Mouse (Mus musculus) gastrocnemius, adult 2 months (tissue): ENCODE data around the gene Ehd4. TPM values are rescaled to one million over a fixed set of nuclear protein-coding genes. Genes with fewer than 3 reads are reported as not detected.
A peak's percentile ranks its signal among the peaks of the same experiment; 100 is the strongest.

Experiments used
- DNase-seq: peaks from one replicate; pipeline ENCODE4 v3.0.0; 2022
- H3K27ac ChIP-seq: fragments of 200-600 bp; 2 replicates; pipeline ENCODE4 v1.8.1; 2022; ENCODE audit warnings: mild to moderate bottlenecking
- H3K4me3 ChIP-seq: fragments of 200-600 bp; 2 replicates; pipeline ENCODE4 v1.8.1; 2022; ENCODE audit warnings: mild to moderate bottlenecking, moderate library complexity
- CTCF ChIP-seq: fragments of 200-600 bp; IDR thresholded peaks from 2 replicates; pipeline ENCODE4 v1.8.1; 2022; ENCODE audit warnings: antibody characterized with exemption, mild to moderate bottlenecking, moderate library complexity
- intact Hi-C: fragments of 180-260 bp; cut with DNase I; formaldehyde crosslinking; loops from one replicate; pipeline ENCODE4 v1.15.1; 2025
- total RNA-seq, 2 experiments: library from RNA; stranded (reverse); gene quantifications; 2 replicates each; pipeline ENCODE4 v1.2.3; 2021

Gene Ehd4
- total RNA-seq, 2 experiments from 2014 or later, result 19.5 to 31.7 TPM

DNA sequence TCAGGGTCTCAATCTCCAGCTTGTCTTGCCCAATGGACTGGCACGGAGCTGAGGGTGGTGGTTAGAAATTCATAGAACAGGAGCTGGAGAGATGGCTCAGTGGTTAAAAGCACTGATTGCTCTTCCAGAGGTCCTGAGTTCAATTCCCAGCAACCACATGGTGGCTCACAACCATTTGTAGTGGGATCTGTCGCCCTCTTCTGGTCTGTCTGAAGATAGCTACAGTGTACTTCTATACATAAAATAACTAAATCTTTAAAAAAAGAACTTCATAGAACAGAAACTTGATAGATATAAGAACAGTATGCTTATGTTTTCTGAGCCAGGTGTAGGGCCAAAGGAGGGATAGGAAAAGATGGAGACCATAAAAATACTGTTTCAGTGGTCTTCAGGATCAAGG lies 72.0 kb downstream of the Ehd4 start:
- no peak overlapping the region for H3K27ac ChIP-seq
- H3K4me3 ChIP-seq, result no peak overlapping the region
- intact Hi-C loops, result loop anchor here (5.0 kb wide), 1 partner anchor 200 kb away; no protein-coding TSS in a partner anchor
- TF ChIP-seq CTCF, result peak; percentile 31
- no peak for DNase-seq

DNA sequence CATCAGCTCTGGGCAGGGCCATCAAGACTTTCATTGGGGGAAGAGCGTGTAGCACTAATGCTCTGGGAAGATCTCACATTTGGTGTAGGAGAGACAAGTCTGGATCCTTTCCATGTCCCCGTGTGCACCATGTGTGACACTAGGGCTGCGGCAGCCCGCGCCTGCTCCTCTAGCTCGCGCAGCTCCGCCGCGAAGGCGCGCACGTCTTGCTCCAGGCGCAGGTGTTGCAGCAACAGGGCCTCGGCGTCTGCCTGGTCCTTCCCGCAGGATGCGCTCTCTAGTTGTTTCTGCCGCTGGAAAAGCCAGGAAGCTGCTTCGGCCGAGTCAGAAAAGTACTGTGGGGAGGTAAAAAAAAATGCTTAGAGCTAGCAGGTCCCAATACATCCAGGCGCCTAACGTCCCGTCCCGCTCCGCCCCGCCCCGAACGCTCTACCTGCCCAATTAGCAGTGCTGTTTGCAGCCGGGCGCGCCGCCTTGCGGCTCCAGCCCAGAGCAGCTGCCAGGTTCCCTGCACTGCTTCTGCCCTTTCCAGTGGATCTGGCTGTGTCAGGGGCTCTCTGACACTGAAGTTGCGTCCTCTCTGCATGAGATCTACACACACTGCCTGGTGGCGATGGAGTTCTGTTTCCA lies 78.2 kb downstream of the Ehd4 start:
- TF ChIP-seq CTCF, result peak; percentile 61
- Histone ChIP-seq H3K4me3 (peak overlapping the region; percentile 59), H3K27ac (no peak overlapping the region)
- peak; percentile 82 for DNase-seq
- intact Hi-C loops, result no loop called here

DNA sequence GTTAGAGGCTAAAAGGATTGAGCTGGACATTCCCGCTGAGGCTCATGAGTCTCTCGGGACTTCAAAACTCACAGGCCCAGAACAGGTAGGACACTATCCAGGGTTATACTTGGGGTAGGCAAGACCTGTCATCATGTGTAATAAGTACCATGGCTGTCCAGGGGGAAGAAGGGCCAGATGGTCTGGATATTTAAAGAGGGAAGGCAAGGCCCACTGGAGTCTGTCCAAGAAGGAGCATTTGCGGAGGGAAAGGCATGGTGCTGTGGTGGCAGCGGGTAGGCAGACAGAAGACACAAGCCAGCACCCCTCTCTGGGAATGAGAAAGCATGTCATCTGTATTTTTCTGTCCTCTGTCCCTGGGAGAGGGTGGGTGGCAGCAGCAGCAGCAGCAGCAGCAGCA lies 80.3 kb downstream of the Ehd4 start:
- H3K27ac ChIP-seq, result no peak overlapping the region
- TF ChIP-seq CTCF, result no peak
- H3K4me3 ChIP-seq, result no peak overlapping the region
- intact Hi-C loops, result no loop called here
- DNase-seq, result no peak

DNA sequence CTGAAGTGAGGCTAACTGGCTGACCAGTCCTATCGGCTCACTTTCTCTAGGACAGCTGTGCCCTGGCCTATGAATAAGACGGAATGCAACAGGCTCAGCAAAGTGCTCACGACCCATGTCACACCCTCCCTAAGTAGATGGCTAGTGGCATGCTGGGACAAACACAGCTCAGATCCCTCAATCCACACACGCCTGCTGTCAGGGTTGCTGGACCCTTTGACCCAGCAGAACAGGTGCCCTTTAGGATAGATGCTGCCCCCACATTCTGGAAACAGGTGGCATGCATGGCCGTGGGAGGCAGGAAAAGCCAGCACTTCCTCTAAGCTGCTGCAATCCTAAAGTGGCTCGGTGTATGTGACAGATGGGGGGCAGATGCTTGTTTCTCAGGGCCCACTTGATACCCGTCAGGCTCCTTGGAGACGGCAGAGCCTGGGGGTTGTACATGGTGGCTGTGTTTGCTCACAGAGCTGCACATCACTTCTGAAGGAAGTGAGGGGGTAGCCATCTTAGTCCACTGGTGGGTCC lies 84.9 kb downstream of the Ehd4 start:
- intact Hi-C loops, result loop anchor here (1.0 to 2.0 kb wide), 2 partner anchors 19 to 43 kb away; partner anchors contain the start of genes Gm28042 and Jmjd7
- DNase-seq, result no peak
- no peak for TF ChIP-seq CTCF
- H3K4me3 ChIP-seq, result no peak overlapping the region
- no peak overlapping the region for H3K27ac ChIP-seq

DNA sequence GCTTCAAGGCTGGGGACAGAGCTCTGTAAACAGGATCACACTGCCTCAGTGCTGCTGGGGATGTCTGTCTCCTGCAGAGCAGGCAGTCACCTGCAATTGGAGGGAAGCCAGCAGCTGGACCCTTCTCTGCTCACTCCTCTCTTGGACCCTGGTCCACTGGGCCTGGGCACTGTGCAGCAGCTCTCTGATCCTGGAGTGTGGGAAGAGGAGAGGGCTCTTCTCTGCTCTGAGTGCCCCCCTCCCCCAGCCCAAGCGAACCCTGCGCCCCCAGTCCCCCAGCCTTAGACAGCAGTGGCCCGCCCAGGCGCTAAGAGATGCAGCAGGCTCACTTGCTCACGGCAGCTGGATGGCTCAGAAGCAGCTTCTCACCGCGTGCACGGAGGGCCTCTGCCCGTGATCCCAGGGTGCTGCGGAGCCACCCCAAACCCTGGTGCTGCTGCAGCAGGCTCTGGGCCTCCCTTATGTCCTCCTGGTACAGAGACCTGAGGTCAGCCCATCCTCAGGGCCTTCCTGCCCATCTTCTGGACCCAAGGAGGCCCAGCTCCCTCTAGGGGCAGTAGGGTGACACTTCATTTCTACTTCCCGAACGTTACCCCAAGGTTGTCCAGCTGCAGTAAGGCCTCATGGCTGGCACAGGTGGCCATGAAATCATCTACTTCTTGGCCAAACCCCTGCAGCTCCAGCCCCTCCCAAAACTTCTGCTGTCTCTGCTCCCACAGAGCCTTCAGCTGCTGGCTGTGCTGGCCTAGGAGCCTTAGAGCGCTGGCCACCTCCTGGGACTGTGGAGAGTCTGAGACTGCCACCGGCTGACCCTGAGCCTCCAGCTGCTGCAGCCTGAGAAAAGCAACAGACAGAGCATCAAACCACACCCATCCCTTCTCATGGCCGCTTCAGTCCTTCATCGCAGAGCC lies 85.6 kb downstream of the Ehd4 start:
- DNase-seq, result peak; percentile 72
- no peak overlapping the region for H3K4me3 ChIP-seq
- peak; percentile 76 for TF ChIP-seq CTCF
- intact Hi-C loops, result loop anchor here (1.0 to 2.0 kb wide), 2 partner anchors 19 to 42 kb away; partner anchors contain the start of genes Gm28042 and Jmjd7
- no peak overlapping the region for H3K27ac ChIP-seq

DNA sequence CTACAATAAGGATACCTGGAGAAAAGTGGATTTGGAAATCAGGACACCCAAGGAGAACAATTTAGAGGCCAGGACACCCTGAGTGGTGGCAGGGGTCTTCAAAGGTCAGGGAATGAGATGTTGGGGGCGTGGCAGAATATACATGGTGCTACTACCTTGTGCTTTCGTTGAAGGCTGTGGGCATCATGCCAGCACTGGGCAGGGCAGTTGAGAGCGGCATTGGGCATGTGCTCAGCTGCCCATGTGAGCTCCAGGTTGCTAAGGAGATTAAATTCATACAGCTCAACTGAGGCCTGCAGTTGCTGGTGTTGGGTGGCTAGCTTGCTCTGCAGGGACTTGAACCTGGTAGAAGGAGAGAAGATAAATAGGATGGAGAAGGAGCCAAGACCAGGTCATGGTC lies 88.2 kb downstream of the Ehd4 start:
- TF ChIP-seq CTCF, result no peak
- no peak overlapping the region for H3K27ac ChIP-seq
- intact Hi-C loops, result no loop called here
- no peak overlapping the region for H3K4me3 ChIP-seq
- DNase-seq, result no peak

DNA sequence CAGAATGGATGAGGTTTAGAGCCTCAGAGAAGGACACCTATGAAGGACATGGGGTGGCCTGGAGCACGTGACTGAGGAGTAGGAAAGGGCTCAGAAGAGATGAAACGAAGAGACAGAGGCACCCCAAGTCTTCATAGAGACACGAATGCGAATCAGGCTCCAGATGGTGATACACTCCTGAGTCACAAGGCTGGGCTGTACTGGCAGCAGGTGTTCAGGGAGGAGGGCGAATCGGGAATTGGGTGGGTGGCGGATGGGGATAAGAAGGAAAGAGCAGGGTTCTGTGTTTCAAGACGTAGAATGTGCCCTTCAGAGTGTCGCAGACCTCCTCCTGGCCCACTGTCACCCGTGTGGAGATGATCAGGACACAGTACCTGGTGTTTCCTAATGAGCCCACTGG lies 89.2 kb downstream of the Ehd4 start:
- TF ChIP-seq CTCF, result no peak
- intact Hi-C loops, result loop anchor here (1.0 kb wide), 1 partner anchor 17 kb away; no protein-coding TSS in a partner anchor
- DNase-seq, result no peak
- no peak overlapping the region for H3K27ac ChIP-seq
- H3K4me3 ChIP-seq, result no peak overlapping the region

DNA sequence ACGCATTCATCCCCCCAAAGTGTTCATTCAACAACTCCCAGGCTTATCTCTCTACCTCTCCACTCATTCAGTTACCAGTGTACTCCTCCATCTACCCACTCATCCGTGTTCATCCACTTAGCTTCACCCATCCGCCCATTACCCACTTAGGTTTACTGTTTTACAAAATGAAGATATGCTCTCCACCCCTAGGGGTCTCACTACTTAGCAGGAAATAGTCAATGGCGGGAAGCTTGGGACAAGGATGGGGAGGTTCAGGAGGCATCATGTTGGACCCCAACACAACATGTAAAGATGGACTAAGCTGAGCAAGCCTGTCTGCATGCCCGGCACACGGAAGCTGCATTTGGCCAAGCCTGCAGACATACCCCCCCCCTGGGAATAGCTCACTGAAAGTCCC lies 89.8 kb downstream of the Ehd4 start:
- Histone ChIP-seq H3K4me3 (no peak overlapping the region), H3K27ac (no peak overlapping the region)
- 0 out of 2 replicates have a peak, but pooled peaks have one; percentile 2 for TF ChIP-seq CTCF
- intact Hi-C loops, result loop anchor here (1.0 kb wide), 1 partner anchor 16 kb away; no protein-coding TSS in a partner anchor
- DNase-seq, result no peak

DNA sequence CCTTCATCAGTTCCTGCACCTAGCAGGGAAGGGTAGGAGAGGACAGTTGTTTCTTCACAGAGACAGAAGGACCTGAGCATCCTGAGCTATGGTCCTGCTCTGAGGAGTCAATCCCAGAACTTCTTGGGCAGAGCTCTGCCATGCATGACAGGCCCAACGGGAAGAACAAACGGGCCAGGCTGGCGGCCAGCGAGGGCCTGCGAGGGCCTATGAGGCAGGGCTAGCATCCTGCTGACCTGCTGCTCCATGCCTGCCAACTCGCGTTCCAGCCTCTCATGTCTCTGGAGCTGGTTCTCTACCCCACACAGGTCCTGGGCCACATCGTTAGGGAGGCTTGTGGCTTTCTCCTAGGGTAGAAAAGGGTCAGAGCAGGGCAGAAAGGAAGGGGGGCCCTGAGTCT lies 92.2 kb downstream of the Ehd4 start:
- intact Hi-C loops, result no loop called here
- Histone ChIP-seq H3K27ac (no peak overlapping the region), H3K4me3 (no peak overlapping the region)

DNA sequence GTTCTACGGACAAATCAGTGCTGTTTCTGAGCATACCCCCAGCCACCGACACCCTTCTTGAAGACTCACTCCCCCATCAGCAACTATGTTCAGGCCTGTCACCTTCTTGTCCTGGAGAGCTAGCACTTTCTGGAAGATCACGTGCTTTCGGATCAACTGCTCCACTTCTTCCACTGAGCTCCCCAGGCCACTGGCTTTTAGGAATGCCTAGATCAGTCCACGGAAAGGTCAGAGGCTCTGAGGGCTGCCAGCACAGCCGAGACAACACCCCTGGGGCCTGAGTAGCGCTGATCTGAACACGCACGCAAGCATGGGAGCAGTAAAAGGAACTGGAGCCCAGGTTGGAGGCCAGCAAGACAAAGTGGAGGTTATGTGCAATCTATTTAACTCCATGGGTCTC lies 93.8 kb downstream of the Ehd4 start:
- no peak for TF ChIP-seq CTCF
- intact Hi-C loops, result no loop called here
- Histone ChIP-seq H3K27ac (peak overlapping the region; percentile 73), H3K4me3 (no peak overlapping the region)
- DNase-seq, result peak; percentile 72

More for the DNA sequence above, 92.2 kb downstream of the Ehd4 start:
- no peak for TF ChIP-seq CTCF
- no peak for DNase-seq

DNA sequence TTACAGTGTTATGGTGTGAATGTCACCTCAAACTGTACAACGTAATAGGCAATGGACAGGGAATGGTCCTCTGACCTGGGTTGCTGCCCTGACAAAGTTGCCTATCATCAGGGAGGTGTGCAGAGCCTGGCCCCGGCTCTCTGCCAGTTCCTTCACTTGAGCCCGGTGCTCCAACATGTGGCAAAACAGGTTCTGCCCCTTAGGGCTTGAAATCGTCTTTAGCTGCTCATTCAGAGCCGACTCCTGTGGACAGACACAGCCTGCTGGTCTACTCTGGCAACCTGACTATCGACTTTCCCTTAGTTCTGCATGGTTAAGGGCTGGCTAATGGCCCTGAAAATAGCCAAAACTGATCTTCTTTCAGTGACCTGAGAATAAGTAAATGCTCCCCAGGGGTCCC lies 94.2 kb downstream of the Ehd4 start:
- TF ChIP-seq CTCF, result no peak
- H3K27ac ChIP-seq, result peak overlapping the region; percentile 73
- intact Hi-C loops, result no loop called here
- peak; percentile 61 for DNase-seq
- no peak overlapping the region for H3K4me3 ChIP-seq

DNA sequence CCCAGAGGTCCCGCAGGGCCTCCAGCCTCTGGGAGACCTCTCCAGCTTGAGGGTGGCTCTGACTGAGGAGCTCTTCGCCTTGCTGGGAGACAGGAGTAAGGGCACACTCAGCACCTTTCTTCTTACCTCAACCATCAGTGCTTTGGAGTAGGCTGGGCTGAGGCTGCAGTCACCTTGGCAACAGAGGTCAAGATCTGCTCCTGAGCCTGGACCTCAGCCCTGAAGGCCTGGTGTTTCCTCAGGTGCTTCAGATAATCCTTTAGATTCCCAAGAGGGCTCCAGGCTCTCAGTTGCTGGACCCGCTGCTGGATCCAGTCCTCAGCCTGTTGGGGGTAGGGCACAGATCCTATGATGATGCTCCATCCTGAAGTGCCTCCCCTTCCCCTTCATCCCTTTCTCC lies 94.9 kb downstream of the Ehd4 start:
- peak overlapping the region; percentile 73; the same call in 1 of the 2 replicates for H3K27ac ChIP-seq

DNA sequence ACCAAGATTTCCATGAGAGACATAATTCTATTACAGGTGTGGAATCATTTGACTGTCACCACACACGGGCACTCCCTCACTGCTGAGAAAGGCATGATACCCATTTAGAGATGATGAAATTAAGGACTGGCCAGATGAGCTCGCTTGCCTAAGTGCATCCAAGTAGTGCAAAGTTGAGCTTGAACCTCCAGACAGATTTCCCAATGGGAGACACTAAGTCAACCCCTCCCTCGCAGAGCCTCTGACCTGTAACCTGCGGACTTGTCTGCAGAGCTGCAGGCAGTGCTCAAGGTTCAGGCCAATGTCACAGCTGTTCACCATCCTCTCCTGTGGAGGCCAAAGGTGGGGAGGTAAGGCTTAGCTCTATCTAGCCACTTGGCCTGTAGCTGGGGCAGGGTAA lies 95.6 kb downstream of the Ehd4 start:
- H3K4me3 ChIP-seq, result no peak overlapping the region
- no peak for TF ChIP-seq CTCF
- intact Hi-C loops, result no loop called here
- DNase-seq, result no peak
- no peak overlapping the region; the same call in 1 of the 2 replicates for H3K27ac ChIP-seq

More for the DNA sequence above, 94.9 kb downstream of the Ehd4 start:
- DNase-seq, result no peak
- intact Hi-C loops, result no loop called here
- TF ChIP-seq CTCF, result no peak
- H3K4me3 ChIP-seq, result no peak overlapping the region
